Mouse (Mus musculus): Measurements from ENCODE around the gene Sema4a.

The Sema4a gene

DNA sequence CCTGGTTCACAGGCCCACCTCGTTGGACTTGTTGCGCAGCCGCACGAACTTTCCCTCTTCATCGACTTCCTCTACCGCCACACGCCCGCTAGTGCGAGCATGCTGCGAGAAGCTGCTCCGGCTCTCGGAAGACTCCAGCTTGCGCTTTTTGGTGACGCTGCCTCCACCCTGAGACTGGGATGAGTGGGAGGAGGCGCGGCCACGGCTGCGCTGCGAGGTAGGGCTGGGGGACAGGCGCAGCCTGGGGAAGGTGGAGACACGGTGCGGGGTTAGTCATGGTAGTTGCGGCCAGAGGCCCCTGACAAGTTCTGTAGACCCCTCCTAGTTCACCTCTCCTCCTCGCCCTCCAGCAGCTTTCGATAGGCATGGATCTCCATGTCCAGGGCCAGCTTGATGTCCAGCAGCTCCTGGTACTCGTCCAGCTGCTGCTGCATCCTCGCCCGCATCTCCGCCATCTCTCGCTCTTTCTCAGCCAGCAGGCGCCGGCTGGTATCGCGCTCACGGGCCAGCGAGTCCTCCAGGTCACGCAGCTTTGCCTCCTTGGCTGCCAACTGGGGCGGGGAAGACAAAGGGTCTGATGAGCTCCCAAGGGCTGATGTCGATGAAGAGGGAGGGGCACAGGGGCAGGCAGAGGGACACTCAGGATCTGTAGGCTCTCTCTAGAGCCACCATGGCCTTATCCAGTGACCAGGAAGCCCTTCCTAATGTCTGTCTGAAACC lies 23.8 kb upstream of the Sema4a start:
- no peak for DNase-seq

DNA sequence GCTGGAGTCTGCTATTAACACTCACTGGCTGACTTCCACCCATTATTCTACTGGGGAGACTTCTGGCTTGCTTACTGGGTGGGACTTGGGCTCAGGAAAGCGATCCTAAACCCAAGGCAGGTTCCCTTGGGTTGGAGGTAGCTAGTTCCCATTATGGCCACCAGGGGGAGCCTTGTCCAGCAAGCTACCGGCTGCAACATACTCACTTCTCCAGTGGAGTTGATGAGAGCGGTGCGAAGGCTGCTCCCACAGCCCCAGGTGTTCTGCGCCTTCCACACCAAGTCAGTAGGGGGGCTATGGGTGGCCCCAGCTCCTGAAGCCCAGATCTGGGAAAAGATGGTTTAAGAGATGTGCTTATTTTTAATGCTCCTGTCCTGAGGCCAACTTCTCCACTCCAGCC lies 22.6 kb upstream of the Sema4a start:
- peak; percentile 68 for DNase-seq

DNA sequence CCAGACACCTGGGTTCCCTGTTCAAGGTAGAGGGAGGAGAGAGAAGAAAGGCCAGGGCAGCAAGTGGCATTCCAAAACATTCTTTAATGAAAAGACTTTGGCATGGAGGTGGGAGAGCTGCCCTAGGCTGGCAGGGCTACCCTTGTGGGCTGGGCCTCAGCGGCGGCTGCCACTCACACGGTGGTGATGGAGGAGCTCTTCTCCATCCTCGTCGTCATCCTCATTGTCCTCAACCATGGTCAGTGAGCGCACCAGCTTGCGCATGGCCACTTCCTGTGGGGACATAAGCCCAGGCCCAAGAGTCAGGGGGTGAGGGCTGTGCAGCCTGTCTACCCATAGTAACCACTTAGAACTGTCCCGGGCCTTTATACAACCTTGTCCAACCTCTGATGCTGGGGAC lies 22.2 kb upstream of the Sema4a start:
- DNase-seq = no peak

DNA sequence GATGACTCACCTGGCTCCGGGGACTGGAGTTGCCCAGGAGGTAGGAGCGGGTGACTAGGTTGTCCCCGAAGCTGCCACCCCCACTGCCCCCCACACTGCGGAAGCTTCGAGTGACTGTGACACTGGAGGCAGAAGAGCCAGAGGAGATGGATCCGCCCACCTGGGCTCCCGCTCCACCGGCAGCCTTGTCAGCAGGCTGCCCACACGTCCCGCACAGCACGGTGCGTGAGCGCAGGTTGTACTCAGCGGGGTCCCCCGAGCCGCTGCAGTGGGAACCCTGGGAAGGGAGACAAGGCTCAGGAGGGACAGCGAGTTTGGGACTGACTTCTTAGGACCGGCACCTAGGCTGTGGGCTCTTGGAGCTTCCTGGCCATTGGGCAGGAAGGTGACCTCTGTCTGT lies 21.4 kb upstream of the Sema4a start:
- DNase-seq = no peak

DNA sequence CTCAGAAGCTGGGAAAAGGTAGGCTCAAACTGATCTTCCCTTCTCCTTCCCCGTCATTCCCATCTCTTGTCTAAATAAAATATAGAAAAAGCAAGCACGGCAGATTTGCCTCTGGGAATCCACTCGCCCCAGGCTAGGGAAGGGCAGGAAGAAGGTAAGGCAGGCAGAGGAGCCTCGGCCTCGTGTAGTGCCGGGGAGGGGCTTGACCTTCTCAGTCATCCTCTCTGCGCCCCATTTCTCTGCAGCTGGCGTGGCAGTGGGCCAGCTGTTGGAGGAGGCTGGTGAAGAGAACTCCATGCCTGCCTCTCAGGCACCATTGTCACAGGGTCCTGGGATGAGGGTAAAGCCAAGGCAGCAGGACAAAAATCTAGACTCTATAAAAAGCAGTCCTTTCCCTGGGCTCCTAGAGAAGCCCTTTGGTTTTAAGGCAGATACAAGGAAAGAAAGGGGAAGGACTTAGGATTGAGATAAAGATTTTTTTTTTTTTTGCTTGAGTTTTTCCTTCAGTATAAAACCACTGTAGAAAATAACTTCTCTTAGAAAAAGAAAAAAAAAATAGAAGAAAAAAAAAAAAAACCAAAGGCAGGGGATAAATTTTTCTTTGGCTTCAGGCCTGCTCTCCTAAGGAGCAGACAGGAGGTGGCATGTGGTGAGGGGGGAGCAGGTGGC lies 20.5 kb upstream of the Sema4a start:
- no peak for DNase-seq

DNA sequence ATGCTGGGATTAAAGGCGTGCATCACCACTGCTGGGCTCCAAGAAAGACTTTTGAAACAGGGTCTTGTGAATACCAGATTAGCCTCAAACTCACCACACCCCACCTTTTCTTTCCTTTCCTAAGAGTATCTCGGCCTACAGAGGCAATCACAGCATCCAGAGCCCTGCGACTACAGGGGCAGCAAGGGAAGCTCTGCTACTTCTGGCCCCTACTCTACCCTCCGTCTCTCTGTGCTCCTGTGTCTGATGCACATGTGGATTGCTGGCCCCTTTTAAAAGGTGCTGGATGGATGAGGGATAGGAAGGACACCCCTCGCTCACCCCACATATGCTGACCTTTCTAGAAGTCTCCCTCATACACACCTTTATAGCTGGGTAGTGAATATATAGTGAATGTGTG lies 19.7 kb upstream of the Sema4a start:
- no peak for DNase-seq

DNA sequence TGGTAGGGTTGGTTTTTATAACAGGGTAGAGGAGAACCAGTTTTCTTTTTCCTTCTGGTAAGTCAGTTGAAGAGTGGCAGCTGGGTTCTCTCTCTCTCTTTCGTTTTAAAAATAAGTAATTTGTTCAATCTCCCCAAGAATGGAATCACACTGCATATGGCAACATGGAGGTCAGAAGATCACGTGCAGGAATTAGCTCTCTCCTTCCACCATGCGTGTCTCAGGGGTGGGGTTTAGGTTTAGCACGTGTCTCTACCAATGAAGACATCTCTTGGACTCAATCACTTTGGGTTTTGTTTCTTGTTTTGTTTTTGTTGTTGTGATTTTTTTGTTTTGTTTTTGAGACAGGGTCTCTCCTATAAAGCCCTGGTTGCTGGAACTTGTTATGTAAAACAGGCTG lies 18.8 kb upstream of the Sema4a start:
- DNase-seq = no peak

DNA sequence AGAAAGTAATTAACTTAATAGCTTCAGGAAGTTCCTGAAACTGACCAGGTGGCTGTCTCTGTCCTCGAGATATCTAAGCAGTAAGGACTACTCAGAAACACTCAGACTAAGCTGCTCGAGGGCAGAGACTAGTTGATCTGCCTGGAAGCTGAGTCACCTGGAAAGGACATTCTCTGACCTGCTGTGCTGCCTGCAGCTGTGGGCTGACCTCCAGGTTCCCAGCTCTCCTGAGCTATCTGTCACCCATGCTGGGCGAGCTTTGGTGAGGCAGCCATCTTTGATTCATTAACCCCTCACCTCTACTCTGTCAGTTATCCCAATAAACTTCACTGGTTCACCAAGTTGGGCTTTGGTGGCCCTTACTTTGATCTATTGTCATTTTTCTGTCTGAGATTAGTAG lies 18.2 kb upstream of the Sema4a start:
- no peak for DNase-seq

DNA sequence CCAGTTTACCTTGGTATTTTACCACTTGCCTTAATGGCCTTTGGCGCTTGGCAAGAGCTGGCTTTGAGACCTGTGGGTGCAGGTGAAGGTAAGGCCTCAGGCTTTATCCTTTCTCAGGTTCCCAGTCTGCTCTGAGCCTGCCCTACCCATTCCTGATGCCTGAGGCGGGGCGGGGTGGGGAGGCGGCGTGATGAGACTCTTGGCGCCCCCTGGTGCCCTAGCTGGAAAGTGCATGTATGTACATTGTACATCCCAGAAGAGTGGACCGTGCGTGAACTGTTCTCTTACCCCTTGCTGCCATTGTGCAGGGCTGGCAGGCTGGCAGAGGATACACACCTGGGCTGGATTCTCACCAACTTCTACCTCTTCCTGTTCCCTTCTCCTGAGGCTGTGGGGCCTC lies 16.8 kb upstream of the Sema4a start:
- DNase-seq = peak; percentile 74

DNA sequence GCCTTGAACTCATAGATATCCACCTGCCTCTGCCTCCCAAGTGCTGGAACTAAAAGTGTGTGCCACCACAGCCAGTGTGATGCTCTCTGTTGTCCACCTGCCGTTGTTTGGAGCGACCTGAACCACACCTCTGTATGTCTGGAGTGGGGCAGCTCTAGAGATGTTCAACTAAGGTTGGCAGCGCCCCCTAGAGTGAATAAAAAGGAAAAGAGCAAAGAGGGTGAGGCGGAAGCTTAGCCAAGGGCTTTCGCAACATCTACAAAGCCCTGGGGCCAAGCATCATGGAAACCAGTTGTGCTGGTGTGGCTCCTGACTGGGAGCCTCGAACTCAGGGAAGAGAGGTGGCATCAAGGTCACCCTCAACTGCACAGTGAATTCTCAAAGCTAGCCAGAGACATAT lies 15.4 kb upstream of the Sema4a start:
- no peak for DNase-seq

DNA sequence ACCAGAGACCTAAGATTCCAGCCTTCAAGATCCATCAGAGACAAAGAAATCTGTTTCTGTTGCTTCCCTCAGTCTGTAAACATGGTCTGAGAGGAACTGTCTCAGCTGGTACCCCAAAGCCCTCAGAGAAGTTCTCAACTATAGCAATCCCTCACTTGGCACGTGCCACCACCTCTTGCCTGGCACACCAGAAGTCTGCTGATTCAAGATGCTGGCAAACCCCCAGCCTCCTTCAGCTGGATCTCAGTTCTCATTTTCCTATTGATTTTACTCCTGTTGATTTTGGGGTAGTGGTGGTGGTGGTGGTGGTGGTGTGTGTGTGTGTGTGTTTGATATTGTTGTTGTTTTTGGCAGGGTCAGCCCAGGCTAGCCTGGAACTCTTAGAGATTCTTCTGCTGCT lies 12.6 kb upstream of the Sema4a start:
- no peak for DNase-seq

DNA sequence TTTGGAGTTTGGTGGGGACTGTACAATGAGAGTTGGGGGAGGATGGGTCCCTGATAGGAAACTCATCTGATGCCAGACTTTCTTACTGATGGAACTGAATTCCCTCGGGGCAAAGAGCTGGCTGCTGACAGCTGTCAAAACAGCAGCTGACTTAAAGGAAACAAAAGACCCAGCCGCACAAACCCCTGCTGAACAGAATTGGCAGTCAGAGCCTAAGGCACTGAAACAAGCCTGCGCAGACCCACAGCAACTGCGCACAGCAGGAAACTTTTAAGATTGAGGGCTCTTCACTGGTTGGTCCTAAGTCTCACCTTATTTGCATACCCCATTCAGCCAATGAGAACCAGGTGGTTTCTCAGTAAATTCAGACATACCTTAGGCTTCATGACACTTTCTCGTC lies 12.0 kb upstream of the Sema4a start:
- DNase-seq = no peak

DNA sequence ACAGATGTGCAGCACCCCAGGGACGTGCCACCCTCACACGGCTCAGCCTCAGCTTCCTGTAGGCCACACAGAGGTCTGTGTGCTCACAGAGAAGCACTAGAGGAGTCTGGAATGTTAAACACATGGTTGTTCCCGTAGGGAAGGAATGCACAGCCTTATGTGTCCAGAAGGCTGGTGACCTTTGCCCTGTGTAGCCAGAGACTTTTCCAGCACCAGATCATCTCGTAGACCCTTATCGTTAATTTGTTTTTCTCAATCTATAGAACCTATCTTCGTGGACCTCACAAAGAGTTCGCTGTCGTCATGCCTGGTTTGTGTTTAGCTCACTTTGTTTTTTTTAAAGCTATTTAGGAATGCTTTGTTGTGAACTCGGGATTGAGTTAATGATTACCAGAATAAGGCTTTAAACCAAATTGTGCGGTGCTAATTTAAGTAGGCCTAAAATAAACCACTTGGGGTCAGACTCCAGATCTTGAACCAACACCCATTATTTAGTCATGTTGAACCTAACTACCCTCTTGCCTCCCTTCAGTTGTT lies 10.0 kb upstream of the Sema4a start:
- DNase-seq = no peak

DNA sequence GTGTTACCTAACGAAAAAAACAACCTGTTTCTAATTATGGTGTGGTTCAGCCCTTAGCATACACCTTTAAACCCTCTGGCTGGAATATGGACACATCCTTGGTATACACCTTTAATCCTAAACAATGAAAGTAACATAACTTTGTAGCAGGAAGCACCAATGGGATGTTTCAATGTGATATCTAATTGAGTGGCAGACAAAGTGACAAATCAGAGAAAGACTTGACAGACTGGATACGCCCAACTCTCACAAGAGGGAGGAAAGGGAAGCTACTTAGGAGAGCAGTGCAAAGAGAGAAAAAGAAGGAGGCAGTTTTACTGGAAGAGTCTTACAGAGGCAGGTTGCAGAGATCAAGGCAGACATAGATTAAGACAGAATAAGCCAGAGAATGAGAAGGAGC lies 8.5 kb upstream of the Sema4a start:
- DNase-seq = no peak

DNA sequence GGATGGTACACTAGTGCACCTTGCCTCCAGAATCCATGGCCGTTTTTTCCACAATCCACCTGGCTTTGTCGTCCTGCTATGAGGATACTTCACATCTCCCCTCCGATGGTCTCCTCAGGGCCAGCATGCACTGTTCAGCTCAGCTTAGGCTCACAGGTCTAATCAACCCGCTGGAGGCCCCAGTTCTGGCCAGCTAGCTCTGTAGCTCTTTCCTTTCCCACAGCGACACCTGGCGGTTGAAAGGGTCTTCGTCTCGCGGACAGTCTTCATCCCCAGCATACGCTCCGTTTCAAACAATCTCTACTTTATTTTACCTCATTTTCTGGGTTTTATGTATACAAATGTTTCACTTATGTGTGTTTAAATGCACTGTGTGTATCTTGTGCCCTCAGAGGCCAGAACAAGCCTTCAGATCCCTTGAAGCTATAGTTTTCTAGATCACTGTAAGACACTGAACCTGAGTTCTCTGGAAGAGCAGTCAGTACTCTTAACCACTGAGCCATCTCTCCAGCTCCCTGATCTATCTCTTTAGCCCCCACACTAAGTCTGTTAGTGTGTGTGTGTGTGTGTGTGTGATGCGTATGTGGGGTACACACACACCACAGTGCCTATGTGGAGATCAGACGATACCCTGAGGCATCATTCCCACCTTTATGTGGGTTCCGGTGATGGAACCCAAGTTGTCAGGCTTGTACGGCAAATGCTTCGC lies 6.3 kb upstream of the Sema4a start:
- DNase-seq = peak; percentile 77

DNA sequence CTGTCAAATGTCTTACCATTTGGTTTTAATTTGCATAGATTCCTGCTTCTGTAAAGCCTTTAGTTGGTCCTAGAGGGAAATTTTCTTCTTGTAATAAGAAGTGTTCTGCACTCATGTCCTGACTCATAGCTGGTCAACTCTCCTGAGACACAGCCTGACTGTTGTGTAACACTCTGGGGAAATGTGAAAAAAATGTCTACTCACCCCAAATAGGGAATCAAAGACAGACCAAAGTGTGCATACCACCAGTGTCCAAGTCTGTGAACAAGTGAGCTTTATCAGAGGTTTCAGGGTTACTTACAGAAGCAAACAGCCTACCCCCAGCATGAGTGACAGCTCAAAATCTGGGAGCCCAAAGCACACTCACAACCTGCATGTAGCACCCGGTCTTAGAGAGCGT lies 4.1 kb upstream of the Sema4a start:
- no peak for DNase-seq

DNA sequence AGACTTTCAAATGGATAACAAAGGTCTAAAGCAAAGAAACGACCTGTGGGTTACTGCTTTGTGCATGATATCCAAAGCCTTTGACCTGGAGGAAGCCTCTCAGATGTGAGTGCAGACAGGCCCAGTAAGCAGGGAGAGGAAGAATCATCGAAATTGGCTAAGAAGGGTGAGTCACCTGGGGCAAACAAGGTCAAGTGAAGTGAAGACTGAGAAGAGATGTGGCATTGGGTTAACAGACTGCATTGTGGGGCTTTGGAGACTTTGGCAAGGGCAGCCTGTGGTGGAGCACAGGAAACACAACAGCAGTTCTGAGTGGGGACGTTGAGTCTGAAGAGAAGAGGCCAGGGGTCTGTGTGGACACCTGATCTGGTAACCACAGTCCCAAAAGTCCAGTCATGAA lies 3.4 kb upstream of the Sema4a start:
- DNase-seq = no peak

DNA sequence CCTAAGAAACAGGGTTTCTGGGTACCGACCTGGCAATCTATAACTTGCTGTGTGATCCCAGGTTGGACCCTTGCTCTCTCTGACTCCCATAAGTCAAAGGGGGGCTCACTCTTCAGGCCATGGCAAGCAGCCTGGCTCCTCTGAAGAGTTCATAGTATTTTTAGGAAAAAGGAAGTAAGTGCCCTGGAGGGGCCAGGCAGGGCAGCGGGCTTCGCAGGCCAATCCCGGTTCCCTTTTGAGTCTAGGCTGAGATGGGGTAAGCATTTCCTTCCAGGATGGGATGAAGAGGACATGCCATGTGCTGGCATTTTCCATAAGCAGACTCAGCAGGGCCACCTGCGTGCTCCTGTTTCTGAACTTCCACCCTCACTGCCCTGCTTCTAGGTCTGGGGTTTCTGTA lies 953 bp downstream of the Sema4a start:
- no peak for DNase-seq

DNA sequence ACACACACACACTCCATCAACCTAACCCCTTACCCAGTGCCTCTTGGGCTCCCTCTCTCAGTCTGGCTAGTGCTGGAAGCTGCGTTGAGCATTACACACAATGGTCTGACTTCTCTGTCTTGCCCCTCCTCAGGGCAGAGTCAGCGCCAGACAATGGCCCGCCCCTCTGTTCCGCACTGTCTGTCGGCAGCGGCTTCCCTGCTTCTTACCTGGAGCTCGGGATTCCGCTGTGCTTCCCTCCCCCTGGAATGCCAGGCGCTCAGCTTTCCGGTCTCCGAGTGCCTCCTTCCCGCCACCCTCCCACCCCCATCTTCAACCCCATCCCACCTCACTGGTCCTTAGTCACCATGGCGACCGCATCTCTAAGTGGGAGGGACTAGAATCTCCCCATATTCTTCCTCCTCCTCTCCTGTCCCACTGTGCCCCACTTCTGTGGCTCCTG lies 2.2 kb downstream of the Sema4a start:
- DNase-seq = no peak

DNA sequence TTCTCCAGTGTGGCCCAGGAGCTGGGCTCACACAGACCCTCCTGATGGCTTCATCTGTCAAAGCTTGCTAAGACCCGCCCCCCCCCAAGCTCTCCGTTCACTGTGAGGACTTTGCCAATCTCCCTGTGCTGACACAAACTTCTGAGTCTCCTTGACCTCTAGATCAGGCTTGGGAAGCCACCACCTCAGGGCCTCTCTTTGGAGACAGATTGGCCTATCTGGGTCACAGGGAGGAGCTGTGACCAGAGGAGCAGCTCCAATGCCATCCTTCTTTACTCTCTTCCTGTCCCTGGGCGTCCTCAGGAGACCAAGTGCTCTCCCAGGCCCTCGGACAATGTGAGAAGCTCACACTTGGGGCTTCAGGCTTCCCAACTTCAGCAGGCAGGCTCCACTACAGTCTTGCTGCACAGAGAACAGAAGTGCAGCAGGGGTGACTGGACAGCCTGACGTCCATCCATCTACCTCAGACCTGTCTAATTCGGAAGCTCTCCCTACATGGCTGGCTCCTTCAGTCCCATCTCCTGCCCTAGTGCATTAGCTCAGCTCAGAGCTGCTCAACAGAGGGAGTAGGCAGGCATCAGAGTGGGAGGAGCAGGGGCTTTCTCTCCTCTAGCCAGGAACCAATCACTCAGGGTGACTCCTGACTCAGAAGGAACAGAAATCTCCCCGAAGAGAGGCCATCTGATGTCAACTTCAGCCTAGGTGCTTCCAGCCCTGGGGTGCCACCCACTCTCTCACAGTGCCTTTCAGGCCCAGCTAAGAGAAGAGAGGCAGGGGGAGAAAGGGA lies 4.0 kb downstream of the Sema4a start:
- no peak for DNase-seq

DNA sequence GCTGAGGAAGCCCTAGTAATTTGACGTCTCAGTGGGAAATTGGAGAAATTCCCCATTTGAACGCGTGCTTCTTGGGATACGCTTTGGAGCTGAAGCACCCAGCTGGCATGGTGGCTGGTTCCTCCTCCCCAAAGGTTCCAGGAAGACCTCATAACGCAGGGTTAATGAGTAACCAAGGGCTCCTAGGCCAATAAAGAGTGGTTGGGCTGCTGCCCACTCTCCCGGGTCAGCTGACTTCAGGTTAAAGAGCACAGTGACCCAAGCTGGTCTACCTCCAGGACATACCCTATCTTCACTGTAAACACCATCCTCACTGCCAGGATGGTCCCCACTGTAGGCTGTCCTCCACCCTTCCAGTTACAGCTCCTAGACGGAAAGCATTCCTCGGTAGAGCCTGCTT lies 4.7 kb downstream of the Sema4a start:
- no peak for DNase-seq

DNA sequence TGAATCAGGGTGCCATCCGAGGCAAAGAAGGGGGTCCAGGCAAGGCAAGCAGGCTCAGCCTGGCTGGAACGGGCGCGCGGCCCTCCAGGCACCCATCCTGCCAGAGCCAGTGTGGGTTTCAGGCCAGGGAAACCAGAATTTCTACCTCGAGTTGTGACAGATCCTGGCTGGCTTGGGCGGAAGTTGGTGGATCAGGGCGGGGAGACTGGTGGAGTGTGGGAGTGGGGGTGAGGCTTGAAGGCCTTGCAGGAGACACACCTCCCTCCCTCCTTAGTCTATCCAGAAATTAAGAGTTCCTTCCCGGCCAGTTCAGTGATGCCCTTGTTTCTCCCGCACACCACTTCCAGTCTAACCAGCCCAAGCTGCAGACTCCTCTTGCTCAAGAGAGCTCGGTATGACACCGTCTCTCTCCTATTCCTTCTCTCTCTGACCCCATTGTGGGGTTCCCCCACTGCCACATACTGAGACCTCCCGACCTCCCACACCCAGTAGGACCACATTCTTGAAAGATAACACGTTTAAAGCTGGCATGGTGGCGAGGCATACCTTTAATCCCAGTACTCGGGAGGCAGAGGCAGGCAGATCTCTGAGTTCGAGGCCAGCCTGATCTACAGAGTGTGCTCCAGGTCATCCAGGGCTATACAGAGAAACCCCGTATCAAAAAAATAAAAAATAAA lies 5.3 kb downstream of the Sema4a start:
- no peak for DNase-seq
